Mouse (Mus musculus) heart, postnatal 14 days (tissue): ENCODE results near the gene Pgm2l1. TPM values are rescaled to one million over a fixed set of nuclear protein-coding genes. Genes with fewer than 3 reads are reported as not detected.

Source experiments
- DNase-seq, 2 experiments: peaks; one replicate each; pipeline ENCODE4 v3.0.0; 2021 to 2022
- intact Hi-C: fragments of 180-260 bp; cut with DNase I; formaldehyde crosslinking; loops from one replicate; pipeline ENCODE4 v1.15.1; 2025
- long read RNA-seq, 2 experiments: library from polyadenylated mRNA; stranded (forward); transcript quantifications; one replicate each; pipeline ENCODE4 v2.0.0; 2021
- total RNA-seq, 2 experiments: library from RNA; stranded (reverse); gene quantifications; 2 replicates each; pipeline ENCODE4 v1.2.3; 2021

The Pgm2l1 gene
- 1 to 10 TPM; 8.1 TPM for total RNA-seq
- long read RNA-seq, experiment 1, full-length matches to known transcripts, result 1 of 3 reads
- long read RNA-seq, experiment 1, partial matches to known transcripts, result 0 of 3 reads
- long read RNA-seq, experiment 1, other reads (novel, unspliced or antisense), result 2 of 3 reads
- long read RNA-seq, experiment 2, result 0 reads

GRCm38 (mm10) chr7:100227158-100227875 lies at the start of gene Pgm2l1:
TSS of gene Pgm2l1 (plus strand) at chr7:100227394.
- intact Hi-C loops, result loop anchor here (5.0 kb wide), 1 partner anchor 105 kb away; the partner anchor contains the start of gene Pold3
- peak; percentile 95 to 96 for DNase-seq

GRCm38 (mm10) chr7:100178016-100178890 lies 48.9 kb upstream of the Pgm2l1 start:
- DNase-seq, result peak; percentile 53 to 63
- intact Hi-C loops, result loop anchor here (5.0 kb wide), 1 partner anchor 36 kb away; no protein-coding TSS in a partner anchor

GRCm38 (mm10) chr7:100178891-100179233 lies 48.3 kb upstream of the Pgm2l1 start:
- intact Hi-C loops, result loop anchor here (5.0 kb wide), 1 partner anchor 37 kb away; no protein-coding TSS in a partner anchor
- DNase-seq, result no peak

GRCm38 (mm10) chr7:100179394-100179793 lies 47.8 kb upstream of the Pgm2l1 start:
- intact Hi-C loops, result loop anchor here (5.0 kb wide), 1 partner anchor 37 kb away; no protein-coding TSS in a partner anchor
- no peak for DNase-seq

- DNase-seq, result no peak
- intact Hi-C loops, result loop anchor here (5.0 kb wide), 1 partner anchor 38 kb away; no protein-coding TSS in a partner anchor
Observed at GRCm38 (mm10) chr7:100179836-100180407, 47.3 kb upstream of the Pgm2l1 start.

- no peak for DNase-seq
- intact Hi-C loops, result no loop called here
Observed at GRCm38 (mm10) chr7:100181176-100181575, 46.0 kb upstream of the Pgm2l1 start.

GRCm38 (mm10) chr7:100181614-100182013 lies 45.6 kb upstream of the Pgm2l1 start:
- intact Hi-C loops, result no loop called here
- no peak for DNase-seq

GRCm38 (mm10) chr7:100182388-100182787 lies 44.8 kb upstream of the Pgm2l1 start:
- intact Hi-C loops, result no loop called here
- DNase-seq, result no peak

GRCm38 (mm10) chr7:100187601-100188000 lies 39.6 kb upstream of the Pgm2l1 start:
- intact Hi-C loops, result loop anchor here (2.0 to 5.0 kb wide), 2 partner anchors 65 to 195 kb away; no protein-coding TSS in a partner anchor

GRCm38 (mm10) chr7:100190167-100190566 lies 37.0 kb upstream of the Pgm2l1 start:
- DNase-seq, result no peak
- intact Hi-C loops, result no loop called here

More at GRCm38 (mm10) chr7:100187601-100188000, 39.6 kb upstream of the Pgm2l1 start:
- DNase-seq, result peak; percentile 50 to 69

- peak; percentile 60 to 79 for DNase-seq
- intact Hi-C loops, result no loop called here
Observed at GRCm38 (mm10) chr7:100190778-100191177, 36.4 kb upstream of the Pgm2l1 start.

- DNase-seq, result no peak
- intact Hi-C loops, result no loop called here
Observed at GRCm38 (mm10) chr7:100201191-100201590, 26.0 kb upstream of the Pgm2l1 start.

GRCm38 (mm10) chr7:100203616-100204015 lies 23.6 kb upstream of the Pgm2l1 start:
- intact Hi-C loops, result no loop called here
- DNase-seq, result no peak

GRCm38 (mm10) chr7:100204871-100205270 lies 22.3 kb upstream of the Pgm2l1 start:
- intact Hi-C loops, result no loop called here
- DNase-seq, result no peak

- intact Hi-C loops, result no loop called here
- DNase-seq, result no peak
Observed at GRCm38 (mm10) chr7:100206144-100206543, 21.1 kb upstream of the Pgm2l1 start.

GRCm38 (mm10) chr7:100207886-100208285 lies 19.3 kb upstream of the Pgm2l1 start:
- DNase-seq, result no peak
- intact Hi-C loops, result no loop called here

GRCm38 (mm10) chr7:100214310-100214709 lies 12.9 kb upstream of the Pgm2l1 start:
- intact Hi-C loops, result no loop called here
- no peak for DNase-seq

GRCm38 (mm10) chr7:100215116-100215732 lies 12.0 kb upstream of the Pgm2l1 start:
- intact Hi-C loops, result no loop called here
- no peak for DNase-seq

- intact Hi-C loops, result no loop called here
- no peak for DNase-seq
Observed at GRCm38 (mm10) chr7:100215976-100216375, 11.2 kb upstream of the Pgm2l1 start.
